Mouse (Mus musculus) heart, embryonic 16.5 days (tissue): ENCODE data around the gene Gm20388. TPM values are rescaled to one million over a fixed set of nuclear protein-coding genes. Genes with fewer than 3 reads are reported as not detected.
A peak's percentile ranks its signal among the peaks of the same experiment; 100 is the strongest.

Source experiments
- ATAC-seq: fragments of 200-750 bp; cut with Nextera tagmentation; replicated peaks from 2 replicates; pipeline ENCODE4 v1.8.0; 2017; ENCODE audit warnings: moderate number of reproducible peaks; ENCODE audit not compliant: insufficient read depth, low FRiP score; ENCODE audit errors: extremely low read depth
- H3K27ac ChIP-seq: fragments of 300-500 bp; sonication (generic); 2 replicates; pipeline ENCODE4 v1.5.1; 2014; ENCODE audit warnings: mild to moderate bottlenecking, low read length, control low read depth, moderate library complexity
- H3K27me3 ChIP-seq: fragments of 300-500 bp; sonication (generic); 2 replicates; pipeline ENCODE4 v1.6.1; 2014; ENCODE audit warnings: low read length, mixed read lengths; ENCODE audit not compliant: control insufficient read depth, insufficient read depth
- H3K36me3 ChIP-seq: fragments of 300-500 bp; sonication (generic); 2 replicates; pipeline ENCODE4 v1.6.1; 2014; ENCODE audit not compliant: control insufficient read depth, insufficient read depth
- H3K4me1 ChIP-seq: fragments of 300-500 bp; sonication (generic); 2 replicates; pipeline ENCODE4 v1.6.1; 2014; ENCODE audit warnings: low read length, mixed read lengths; ENCODE audit not compliant: control insufficient read depth, insufficient read depth
- H3K4me2 ChIP-seq: fragments of 300-500 bp; sonication (generic); 2 replicates; pipeline ENCODE4 v1.6.1; 2014; ENCODE audit warnings: low read depth, mild to moderate bottlenecking, control low read depth, low read length
- H3K4me3 ChIP-seq: fragments of 300-500 bp; sonication (generic); 2 replicates; pipeline ENCODE4 v1.5.1; 2014; ENCODE audit warnings: mild to moderate bottlenecking, control low read depth, low read length
- H3K9ac ChIP-seq: fragments of 300-500 bp; sonication (generic); 2 replicates; pipeline ENCODE4 v1.6.1; 2014; ENCODE audit warnings: low read length, control low read depth
- H3K9me3 ChIP-seq: fragments of 300-500 bp; sonication (generic); replicated peaks from 2 replicates; pipeline ENCODE4 v1.6.1; 2016; ENCODE audit warnings: low read length; ENCODE audit not compliant: control insufficient read depth
- WGBS: fragments of 180-500 bp; shearing (Covaris S2); extraction: QIAGEN DNeasy Blood & Tissue Kit; methylation state at CpG from one replicate; pipeline ENCODE4 v1.1.7; 2014; 5-methylcytosine and 5-hydroxymethylcytosine counted together
- polyA plus RNA-seq: library from polyadenylated mRNA; unstranded; fragments of >200 nt; fragmentation: Nextera tagmentation; extraction: Ambion mirVana; gene quantifications from 2 replicates; pipeline ENCODE4 v1.2.1, GENCODE M21; 2015

The Gm20388 gene
- polyA plus RNA-seq, 1 experiment from 2014 or later = 4.5 TPM

GRCm38 (mm10) chr8:122873171-122873570 is 2962.5 kb downstream of the Gm20388 start:
- WGBS = 41% methylated on average over 6 of the region's 6 CpGs
- no peak for ATAC-seq
- no peak overlapping the region for H3K9ac ChIP-seq

GRCm38 (mm10) chr8:122875186-122875585 is 2964.5 kb downstream of the Gm20388 start:
- H3K27me3 ChIP-seq = no peaks in the 10 kb centered on the region
- no peak overlapping the region for H3K4me2 ChIP-seq
- H3K27ac ChIP-seq = no peak overlapping the region
- no peak overlapping the region for H3K4me3 ChIP-seq
- H3K36me3 ChIP-seq = no peaks in the 10 kb centered on the region
- H3K9me3 ChIP-seq = no peaks in the 10 kb centered on the region
- H3K4me1 ChIP-seq = peaks cover 3% of the 10 kb centered on the region; the same call in 1 of the 2 replicates
- H3K9ac ChIP-seq = no peak overlapping the region
- ATAC-seq = no peak
- WGBS = 64% methylated on average over 5 of the region's 5 CpGs

More at GRCm38 (mm10) chr8:122873171-122873570, 2962.5 kb downstream of the Gm20388 start:
- Histone ChIP-seq H3K36me3 (no peaks in the 10 kb centered on the region), H3K27ac (no peak overlapping the region), H3K27me3 (no peaks in the 10 kb centered on the region), H3K4me3 (no peak overlapping the region), H3K4me1 (peaks cover 3% of the 10 kb centered on the region; the same call in 1 of the 2 replicates), H3K9me3 (no peaks in the 10 kb centered on the region), H3K4me2 (no peak overlapping the region)

GRCm38 (mm10) chr8:122878231-122878630 is 2967.6 kb downstream of the Gm20388 start:
- Histone ChIP-seq H3K27ac (no peak overlapping the region), H3K4me2 (no peak overlapping the region), H3K4me1 (no peaks in the 10 kb centered on the region), H3K9me3 (no peaks in the 10 kb centered on the region), H3K36me3 (peaks cover 4% of the 10 kb centered on the region), H3K27me3 (no peaks in the 10 kb centered on the region), H3K9ac (no peak overlapping the region), H3K4me3 (no peak overlapping the region)
- no peak for ATAC-seq
- 86% methylated on average over 3 of the region's 3 CpGs for WGBS

GRCm38 (mm10) chr8:122880302-122880701 is 2969.7 kb downstream of the Gm20388 start:
- H3K9ac ChIP-seq = no peak overlapping the region
- no peak for ATAC-seq
- 59% methylated on average over 3 of the region's 3 CpGs for WGBS

GRCm38 (mm10) chr8:122883671-122884070 is 2973.0 kb downstream of the Gm20388 start:
- ATAC-seq = peak; percentile 71
- no peaks in the 10 kb centered on the region for H3K27me3 ChIP-seq
- H3K4me2 ChIP-seq = no peak overlapping the region
- WGBS = 56% methylated on average over 10 of the region's 10 CpGs
- no peak overlapping the region for H3K4me3 ChIP-seq
- H3K4me1 ChIP-seq = peaks cover 3% of the 10 kb centered on the region; the same call in 1 of the 2 replicates
- H3K9me3 ChIP-seq = no peaks in the 10 kb centered on the region
- peaks cover 41% of the 10 kb centered on the region for H3K36me3 ChIP-seq
- no peak overlapping the region for H3K9ac ChIP-seq
- 0 out of 2 replicates have a peak overlapping the region, but pooled peaks have one; percentile 46 for H3K27ac ChIP-seq

More at GRCm38 (mm10) chr8:122880302-122880701, 2969.7 kb downstream of the Gm20388 start:
- Histone ChIP-seq H3K4me2 (no peak overlapping the region), H3K4me3 (no peak overlapping the region), H3K9me3 (no peaks in the 10 kb centered on the region), H3K4me1 (peaks cover 3% of the 10 kb centered on the region; the same call in 1 of the 2 replicates), H3K27me3 (no peaks in the 10 kb centered on the region), H3K36me3 (peaks cover 16% of the 10 kb centered on the region), H3K27ac (no peak overlapping the region)

DNA sequence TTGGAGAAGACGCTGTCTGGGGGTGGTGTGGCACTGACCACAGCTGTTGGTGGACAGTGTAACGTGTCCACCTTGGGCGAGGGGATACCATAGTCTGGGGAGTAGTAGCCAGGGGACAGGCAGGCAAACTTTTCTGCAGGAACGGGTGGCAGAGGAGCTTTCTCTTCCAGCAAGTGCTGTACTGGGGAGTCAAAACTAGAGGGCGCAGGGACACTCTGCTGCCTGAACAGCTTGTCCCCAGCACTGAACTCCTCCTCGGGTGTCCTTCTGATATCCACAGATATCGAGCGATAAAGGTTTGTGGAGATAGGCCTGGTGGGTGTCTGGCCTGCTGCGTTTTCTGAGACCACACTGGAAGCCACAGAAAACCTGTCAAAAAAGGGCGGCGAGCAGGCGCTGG is 2980.8 kb downstream of the Gm20388 start:
- H3K9me3 ChIP-seq = no peaks in the 10 kb centered on the region
- H3K9ac ChIP-seq = no peak overlapping the region
- WGBS = 85% methylated on average over 12 of the region's 12 CpGs
- no peaks in the 10 kb centered on the region for H3K4me1 ChIP-seq
- no peaks in the 10 kb centered on the region for H3K27me3 ChIP-seq
- no peak overlapping the region for H3K27ac ChIP-seq
- no peak overlapping the region for H3K4me3 ChIP-seq
- H3K36me3 ChIP-seq = peaks cover 72% of the 10 kb centered on the region
- ATAC-seq = no peak
- H3K4me2 ChIP-seq = no peak overlapping the region

- H3K4me1 ChIP-seq = no peaks in the 10 kb centered on the region
- H3K4me2 ChIP-seq = no peak overlapping the region
- H3K9ac ChIP-seq = no peak overlapping the region
- ATAC-seq = no peak
- H3K27ac ChIP-seq = no peak overlapping the region
- WGBS = 84% methylated on average over 12 of the region's 12 CpGs
- H3K36me3 ChIP-seq = peaks cover 71% of the 10 kb centered on the region
- H3K27me3 ChIP-seq = no peaks in the 10 kb centered on the region
- no peak overlapping the region for H3K4me3 ChIP-seq
- no peaks in the 10 kb centered on the region for H3K9me3 ChIP-seq
Measured at GRCm38 (mm10) chr8:122893451-122893850, 2982.8 kb downstream of the Gm20388 start.

DNA sequence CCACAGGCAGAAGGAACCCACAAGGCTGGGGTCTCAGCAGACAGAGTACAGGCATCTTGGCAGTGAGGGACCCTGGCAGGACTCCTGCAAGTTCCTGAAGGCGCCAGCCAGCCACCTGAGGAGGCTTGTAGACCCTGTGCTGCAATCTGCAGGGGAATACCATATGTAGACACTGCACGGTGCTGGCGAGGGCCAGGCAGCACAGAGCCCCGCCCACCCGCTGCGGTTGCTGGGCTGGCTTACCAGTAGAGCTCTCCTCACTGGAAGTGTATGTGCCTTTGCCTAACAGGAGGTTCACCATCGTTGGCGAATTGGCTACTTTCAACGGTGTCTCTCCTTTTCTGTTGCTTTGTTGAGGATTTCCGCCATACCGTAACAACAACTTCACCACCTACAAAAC is 2985.7 kb downstream of the Gm20388 start:
- Histone ChIP-seq H3K27ac (no peak overlapping the region), H3K4me1 (peaks cover 3% of the 10 kb centered on the region; the same call in 1 of the 2 replicates), H3K4me2 (no peak overlapping the region), H3K27me3 (no peaks in the 10 kb centered on the region), H3K9me3 (no peaks in the 10 kb centered on the region), H3K36me3 (peaks cover 53% of the 10 kb centered on the region), H3K4me3 (no peak overlapping the region), H3K9ac (no peak overlapping the region)
- no peak for ATAC-seq
- 89% methylated on average over 11 of the region's 11 CpGs for WGBS

GRCm38 (mm10) chr8:122897200-122897599 is 2986.6 kb downstream of the Gm20388 start:
- Histone ChIP-seq H3K4me2 (no peak overlapping the region), H3K9ac (no peak overlapping the region), H3K9me3 (no peaks in the 10 kb centered on the region), H3K4me1 (peaks cover 3% of the 10 kb centered on the region), H3K27ac (no peak overlapping the region), H3K4me3 (no peak overlapping the region), H3K36me3 (peaks cover 45% of the 10 kb centered on the region), H3K27me3 (no peaks in the 10 kb centered on the region)
- ATAC-seq = no peak
- 79% methylated on average over 8 of the region's 8 CpGs for WGBS
